Mouse (Mus musculus): ENCODE results near the gene Atg9b. TPM values are rescaled to one million over a fixed set of nuclear protein-coding genes. Genes with fewer than 3 reads are reported as not detected.
A peak's percentile ranks its signal among the peaks of the same experiment; 100 is the strongest.

The Atg9b gene
- polyA plus RNA-seq, 1 experiment: 1.1 TPM

GRCm38 (mm10) chr5:24413938-24414337, 22.0 kb upstream of the Atg9b start:
- H3K4me3 ChIP-seq (replicated peaks; ENCODE audit: control insufficient read depth, low read depth, low read length): no peak overlapping the region
- no peak overlapping the region for H3K27ac ChIP-seq (ENCODE audit: control insufficient read depth, insufficient read depth, low read depth, low read length, poor library complexity)
- H3K4me1 ChIP-seq (ENCODE audit: control insufficient read depth, insufficient read depth, low read length): no peaks in the 10 kb centered on the region; the same call in 1 of the 2 replicates
- TF ChIP-seq POLR2A (IDR thresholded peaks at IDR 0.05; ENCODE audit: borderline replicate concordance, control insufficient read depth, low read depth, low read length): no peak
- no peak for TF ChIP-seq CTCF (IDR thresholded peaks at IDR 0.05; ENCODE audit: control insufficient read depth, insufficient read depth, low read length)
- WGBS: 80% methylated on average over 13 of the region's 13 CpGs

GRCm38 (mm10) chr5:24413042-24413693, 21.2 kb upstream of the Atg9b start, which contains the start of gene Asic3:
Gene Asic3, plus strand, starts transcription at chr5:24413392.
- TF ChIP-seq POLR2A (IDR thresholded peaks at IDR 0.05; ENCODE audit: borderline replicate concordance, control insufficient read depth, low read depth, low read length) (no peak), CTCF (IDR thresholded peaks at IDR 0.05; ENCODE audit: control insufficient read depth, insufficient read depth, low read length) (no peak)
- WGBS: 17% methylated on average over 11 of the region's 11 CpGs
- Histone ChIP-seq H3K4me1 (ENCODE audit: control insufficient read depth, insufficient read depth, low read length) (no peaks in the 10 kb centered on the region; the same call in 1 of the 2 replicates), H3K27ac (ENCODE audit: control insufficient read depth, insufficient read depth, low read depth, low read length, poor library complexity) (0 out of 2 replicates have a peak within 1 kb of the TSS, but pooled peaks have one; percentile 11), H3K4me3 (replicated peaks; ENCODE audit: control insufficient read depth, low read depth, low read length) (no peak within 1 kb of the TSS)

GRCm38 (mm10) chr5:24412063-24412462, 20.1 kb upstream of the Atg9b start:
- WGBS: 87% methylated on average over 2 of the region's 2 CpGs
- no peak overlapping the region for H3K27ac ChIP-seq (ENCODE audit: control insufficient read depth, insufficient read depth, low read depth, low read length, poor library complexity)
- TF ChIP-seq POLR2A (IDR thresholded peaks at IDR 0.05; ENCODE audit: borderline replicate concordance, control insufficient read depth, low read depth, low read length) (no peak), CTCF (IDR thresholded peaks at IDR 0.05; ENCODE audit: control insufficient read depth, insufficient read depth, low read length) (no peak)
- H3K4me1 ChIP-seq (ENCODE audit: control insufficient read depth, insufficient read depth, low read length): no peaks in the 10 kb centered on the region; the same call in 1 of the 2 replicates
- no peak overlapping the region for H3K4me3 ChIP-seq (replicated peaks; ENCODE audit: control insufficient read depth, low read depth, low read length)

- Histone ChIP-seq H3K27ac (ENCODE audit: control insufficient read depth, insufficient read depth, low read depth, low read length, poor library complexity) (no peak overlapping the region), H3K4me1 (ENCODE audit: control insufficient read depth, insufficient read depth, low read length) (no peaks in the 10 kb centered on the region), H3K4me3 (replicated peaks; ENCODE audit: control insufficient read depth, low read depth, low read length) (no peak overlapping the region)
- WGBS: 77% methylated on average over 2 of the region's 2 CpGs
- TF ChIP-seq POLR2A (IDR thresholded peaks at IDR 0.05; ENCODE audit: borderline replicate concordance, control insufficient read depth, low read depth, low read length): no peak
- no peak for TF ChIP-seq CTCF (IDR thresholded peaks at IDR 0.05; ENCODE audit: control insufficient read depth, insufficient read depth, low read length)
Measured at GRCm38 (mm10) chr5:24409466-24409865, 17.5 kb upstream of the Atg9b start.

GRCm38 (mm10) chr5:24408651-24409050, 16.7 kb upstream of the Atg9b start:
- 85% methylated on average over 13 of the region's 13 CpGs for WGBS
- H3K4me3 ChIP-seq (replicated peaks; ENCODE audit: control insufficient read depth, low read depth, low read length): no peak overlapping the region
- TF ChIP-seq CTCF (IDR thresholded peaks at IDR 0.05; ENCODE audit: control insufficient read depth, insufficient read depth, low read length) (no peak), POLR2A (IDR thresholded peaks at IDR 0.05; ENCODE audit: borderline replicate concordance, control insufficient read depth, low read depth, low read length) (no peak)
- no peaks in the 10 kb centered on the region for H3K4me1 ChIP-seq (ENCODE audit: control insufficient read depth, insufficient read depth, low read length)
- no peak overlapping the region for H3K27ac ChIP-seq (ENCODE audit: control insufficient read depth, insufficient read depth, low read depth, low read length, poor library complexity)

- WGBS: 79% methylated on average over 3 of the region's 3 CpGs
- Histone ChIP-seq H3K27ac (ENCODE audit: control insufficient read depth, insufficient read depth, low read depth, low read length, poor library complexity) (no peak overlapping the region), H3K4me1 (ENCODE audit: control insufficient read depth, insufficient read depth, low read length) (no peaks in the 10 kb centered on the region), H3K4me3 (replicated peaks; ENCODE audit: control insufficient read depth, low read depth, low read length) (no peak overlapping the region)
- TF ChIP-seq POLR2A (IDR thresholded peaks at IDR 0.05; ENCODE audit: borderline replicate concordance, control insufficient read depth, low read depth, low read length) (no peak), CTCF (IDR thresholded peaks at IDR 0.05; ENCODE audit: control insufficient read depth, insufficient read depth, low read length) (no peak)
Measured at GRCm38 (mm10) chr5:24405389-24405876, 13.5 kb upstream of the Atg9b start.

- TF ChIP-seq POLR2A (IDR thresholded peaks at IDR 0.05; ENCODE audit: borderline replicate concordance, control insufficient read depth, low read depth, low read length) (no peak), CTCF (IDR thresholded peaks at IDR 0.05; ENCODE audit: control insufficient read depth, insufficient read depth, low read length) (no peak)
- 63% methylated on average over 6 of the region's 6 CpGs for WGBS
- no peak overlapping the region for H3K4me3 ChIP-seq (replicated peaks; ENCODE audit: control insufficient read depth, low read depth, low read length)
- no peaks in the 10 kb centered on the region for H3K4me1 ChIP-seq (ENCODE audit: control insufficient read depth, insufficient read depth, low read length)
- H3K27ac ChIP-seq (ENCODE audit: control insufficient read depth, insufficient read depth, low read depth, low read length, poor library complexity): no peak overlapping the region
Measured at GRCm38 (mm10) chr5:24404594-24405360, 12.8 kb upstream of the Atg9b start.

GRCm38 (mm10) chr5:24401969-24402368, 10.0 kb upstream of the Atg9b start:
- TF ChIP-seq CTCF (IDR thresholded peaks at IDR 0.05; ENCODE audit: control insufficient read depth, insufficient read depth, low read length) (no peak), POLR2A (IDR thresholded peaks at IDR 0.05; ENCODE audit: borderline replicate concordance, control insufficient read depth, low read depth, low read length) (no peak)
- H3K4me3 ChIP-seq (replicated peaks; ENCODE audit: control insufficient read depth, low read depth, low read length): no peak overlapping the region
- H3K4me1 ChIP-seq (ENCODE audit: control insufficient read depth, insufficient read depth, low read length): no peaks in the 10 kb centered on the region
- WGBS: 84% methylated on average over 9 of the region's 9 CpGs
- H3K27ac ChIP-seq (ENCODE audit: control insufficient read depth, insufficient read depth, low read depth, low read length, poor library complexity): no peak overlapping the region

Measured in bone marrow, adult 2 months (tissue).